Mouse (Mus musculus): ENCODE measurements around the gene 4930415O20Rik. TPM values are rescaled to one million over a fixed set of nuclear protein-coding genes. Genes with fewer than 3 reads are reported as not detected.
A peak's percentile ranks its signal among the peaks of the same experiment; 100 is the strongest.

Gene 4930415O20Rik
- polyA plus RNA-seq (2012; rRNA removed), result 0.34 TPM in 1 of 2 replicates, not detected in the other

DNA sequence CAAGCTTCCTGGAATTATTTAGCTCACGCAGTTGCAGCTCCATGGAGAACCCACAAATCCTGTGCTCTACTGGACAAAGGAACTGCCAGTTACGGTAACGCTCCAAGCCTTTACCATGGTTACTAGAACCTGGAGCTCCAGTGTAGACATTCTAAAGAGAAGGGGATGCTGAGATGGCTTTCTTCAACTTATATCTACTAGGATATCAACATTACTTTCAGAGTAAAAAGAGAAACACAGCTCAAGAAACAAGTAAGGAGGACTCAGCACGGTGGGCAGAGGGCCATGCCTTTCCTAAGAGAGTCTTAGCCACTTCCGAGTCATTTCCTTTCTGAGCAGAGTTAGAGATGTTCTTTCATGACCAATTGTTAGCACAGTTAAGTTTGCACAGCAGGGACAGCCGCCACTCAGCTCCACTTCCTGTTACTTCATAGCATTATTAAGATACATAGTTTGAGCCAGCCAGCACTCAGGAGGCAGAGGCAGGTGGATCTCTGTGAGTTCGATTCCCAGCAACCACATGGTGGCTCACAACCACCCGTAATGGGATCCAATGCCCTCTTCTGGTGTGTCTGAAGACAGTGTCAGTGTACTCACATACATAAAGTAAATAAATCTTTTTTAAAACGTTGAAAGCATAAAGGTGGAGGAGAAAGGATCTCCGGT lies at the start of gene 4930415O20Rik, which contains the start of gene Ccnt1:
TSS of gene 4930415O20Rik (plus strand) at position 132 of the 666 bp plus-strand sequence.
TSS of gene Ccnt1 (minus strand) at position 51 of the 666 bp plus-strand sequence.
- no peak for DNase-seq (ENCODE audit: extremely low spot score in 1 of 2, low spot score in 1 of 2)

GRCm38 (mm10) chr15:98521245-98521644 lies 49.6 kb upstream of the 4930415O20Rik start:
- DNase-seq (ENCODE audit: extremely low spot score in 1 of 2, low spot score in 1 of 2), result no peak

- DNase-seq (ENCODE audit: extremely low spot score in 1 of 2, low spot score in 1 of 2), result no peak
Observed at GRCm38 (mm10) chr15:98526057-98526456, 44.7 kb upstream of the 4930415O20Rik start.

- DNase-seq (ENCODE audit: extremely low spot score in 1 of 2, low spot score in 1 of 2), result no peak
Observed at GRCm38 (mm10) chr15:98527056-98527771, 43.6 kb upstream of the 4930415O20Rik start.

GRCm38 (mm10) chr15:98528066-98528563 lies 42.7 kb upstream of the 4930415O20Rik start:
- no peak for DNase-seq (ENCODE audit: extremely low spot score in 1 of 2, low spot score in 1 of 2)

- peak in 1 of 2 experiments; percentile 38 for DNase-seq (ENCODE audit: extremely low spot score in 1 of 2, low spot score in 1 of 2)
Observed at GRCm38 (mm10) chr15:98532281-98532680, 38.5 kb upstream of the 4930415O20Rik start.

DNA sequence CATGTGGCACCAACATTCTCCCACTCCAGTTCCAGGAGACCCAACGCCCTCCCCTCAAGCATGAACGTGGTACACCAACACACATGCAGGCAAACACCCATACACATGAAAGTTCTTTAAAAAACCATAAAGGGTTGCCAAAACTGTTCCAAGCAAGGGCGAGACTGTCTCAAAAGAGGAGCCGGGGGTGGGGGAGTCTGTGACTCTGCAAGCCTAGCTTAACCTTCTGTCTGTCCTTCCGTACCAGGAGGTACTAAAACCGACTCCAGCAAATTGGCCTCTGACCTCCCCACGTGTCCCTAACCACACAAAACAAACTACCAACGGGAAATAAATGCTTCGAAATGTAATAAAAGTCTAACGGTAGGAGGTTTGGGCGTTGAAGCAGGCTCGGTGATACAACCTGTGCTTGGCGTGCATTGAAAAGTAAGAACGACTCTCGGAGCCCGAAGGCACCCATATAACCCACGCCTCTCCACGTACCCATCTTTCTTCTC lies 37.7 kb upstream of the 4930415O20Rik start:
- DNase-seq (ENCODE audit: extremely low spot score in 1 of 2, low spot score in 1 of 2), result peak in 1 of 2 experiments; percentile 33

- peak; percentile 98 to 99 for DNase-seq (ENCODE audit: extremely low spot score in 1 of 2, low spot score in 1 of 2)
Observed at GRCm38 (mm10) chr15:98533881-98534627, 36.8 kb upstream of the 4930415O20Rik start, which contains the start of gene Kansl2. TSS of gene Kansl2 (minus strand) at chr15:98534264.

GRCm38 (mm10) chr15:98535921-98536320 lies 34.9 kb upstream of the 4930415O20Rik start:
- no peak for DNase-seq (ENCODE audit: extremely low spot score in 1 of 2, low spot score in 1 of 2)

DNA sequence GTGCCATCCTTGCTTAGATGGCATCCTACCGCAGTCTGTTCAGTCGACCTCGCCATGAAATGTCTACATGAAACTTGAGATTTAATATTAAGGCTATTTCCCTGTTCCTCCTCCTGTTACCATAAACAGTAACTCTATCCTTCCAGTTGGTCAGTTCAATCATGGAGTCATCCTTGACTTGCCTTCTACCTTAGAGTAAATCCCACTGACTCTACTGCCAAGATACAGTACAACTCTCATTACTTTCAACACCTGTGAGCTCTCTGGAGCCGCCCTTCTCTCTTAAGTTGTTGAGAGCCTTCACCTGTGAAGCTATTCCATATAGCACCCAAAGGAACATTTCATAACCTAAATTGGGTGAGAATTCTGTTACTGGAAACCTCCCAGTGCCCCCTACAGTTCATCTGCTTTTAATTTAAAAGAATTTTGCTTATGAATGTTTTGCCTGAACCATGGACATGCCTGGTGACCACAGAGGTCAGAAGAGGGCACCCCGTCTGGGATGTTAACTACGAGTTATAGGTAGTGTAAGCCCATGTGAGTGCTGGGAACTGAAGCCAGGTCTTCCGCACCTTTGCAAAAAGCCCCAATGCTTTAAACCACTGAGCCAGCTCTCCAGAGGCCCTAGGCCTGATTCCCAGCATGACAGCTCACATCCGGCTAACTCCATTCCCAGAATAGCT lies 33.8 kb upstream of the 4930415O20Rik start:
- no peak for DNase-seq (ENCODE audit: extremely low spot score in 1 of 2, low spot score in 1 of 2)

DNA sequence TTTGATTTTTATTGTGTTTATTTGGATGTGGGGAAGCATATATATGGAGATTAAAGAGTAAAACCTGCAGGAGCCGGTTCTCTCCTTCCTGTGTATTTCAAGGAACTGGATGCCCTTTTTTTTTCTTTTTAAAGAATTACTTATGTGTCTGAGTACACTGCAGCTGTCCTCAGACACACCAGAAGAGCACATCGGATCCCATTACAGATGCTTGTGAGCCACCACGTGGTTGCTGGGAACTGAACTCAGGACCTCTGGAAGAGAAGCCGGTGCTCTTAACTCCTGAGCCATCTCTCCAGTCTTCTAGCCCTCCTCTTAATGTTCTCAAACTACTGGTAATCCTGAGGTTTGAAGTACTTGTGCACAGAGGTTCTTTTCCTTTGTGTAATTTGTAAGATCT lies 32.9 kb upstream of the 4930415O20Rik start:
- no peak for DNase-seq (ENCODE audit: extremely low spot score in 1 of 2, low spot score in 1 of 2)

GRCm38 (mm10) chr15:98541064-98541463 lies 29.7 kb upstream of the 4930415O20Rik start:
- DNase-seq (ENCODE audit: extremely low spot score in 1 of 2, low spot score in 1 of 2), result no peak

DNA sequence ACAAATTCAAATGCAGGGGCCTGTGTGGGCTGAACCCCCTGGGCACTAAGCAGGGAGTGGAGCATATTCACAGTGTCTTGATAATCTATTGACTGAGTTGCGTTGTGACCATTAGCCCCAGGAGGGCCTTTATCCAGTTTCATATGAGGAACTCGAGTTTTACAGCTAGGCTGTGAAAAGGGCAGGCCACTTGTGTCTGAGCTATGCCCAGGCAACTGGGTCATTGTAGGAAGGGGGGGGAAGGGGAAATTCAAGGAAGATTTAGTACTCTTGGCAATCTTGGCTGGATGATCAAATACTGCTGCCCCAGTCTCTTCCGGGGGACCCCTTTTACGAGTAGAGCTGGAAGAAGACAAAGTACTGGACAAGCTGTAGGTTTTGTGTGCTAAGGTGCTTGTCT lies 27.5 kb upstream of the 4930415O20Rik start:
- no peak for DNase-seq (ENCODE audit: extremely low spot score in 1 of 2, low spot score in 1 of 2)

- DNase-seq (ENCODE audit: extremely low spot score in 1 of 2, low spot score in 1 of 2), result no peak
Observed at GRCm38 (mm10) chr15:98545151-98545550, 25.7 kb upstream of the 4930415O20Rik start.

DNA sequence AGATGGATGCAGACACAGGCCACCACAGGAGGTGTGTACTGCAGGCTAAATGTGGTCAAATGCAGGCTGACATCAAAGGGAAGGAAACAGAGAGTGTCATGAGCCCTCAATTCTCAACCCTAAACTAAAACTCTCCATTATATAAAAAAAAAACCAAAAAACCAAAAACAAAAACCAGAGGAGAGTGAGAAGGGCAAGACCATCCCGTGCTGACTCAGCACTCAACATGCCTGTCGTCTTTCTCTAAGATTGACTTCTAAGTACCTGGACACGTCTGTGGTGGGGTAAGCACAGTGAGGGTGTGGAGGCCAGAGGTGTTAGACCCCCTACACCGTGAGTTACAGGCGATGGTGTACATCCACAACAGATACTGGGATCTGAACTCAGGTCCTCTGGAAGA lies 24.0 kb upstream of the 4930415O20Rik start:
- DNase-seq (ENCODE audit: extremely low spot score in 1 of 2, low spot score in 1 of 2), result no peak

- DNase-seq (ENCODE audit: extremely low spot score in 1 of 2, low spot score in 1 of 2), result no peak
Observed at GRCm38 (mm10) chr15:98552758-98553157, 18.0 kb upstream of the 4930415O20Rik start.

DNA sequence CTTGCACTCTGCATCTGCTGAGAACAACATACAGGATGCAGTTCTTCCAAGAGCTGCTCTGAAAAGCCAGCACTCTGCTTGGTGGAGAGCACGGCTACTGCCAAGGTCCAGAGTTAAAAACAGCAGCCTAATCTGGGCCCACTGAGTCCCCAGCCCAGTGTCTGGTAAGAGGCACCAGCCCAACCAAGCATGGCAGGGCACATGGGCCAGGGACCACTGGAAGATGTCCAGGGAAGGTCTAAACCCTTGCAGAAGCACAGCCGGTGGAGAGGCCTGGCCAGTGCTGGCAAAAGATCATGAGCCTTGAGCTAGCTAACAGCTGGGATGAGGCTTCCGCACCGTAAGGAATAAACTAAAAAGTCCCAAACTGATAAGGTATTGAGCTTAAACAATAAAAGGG lies 14.9 kb upstream of the 4930415O20Rik start:
- DNase-seq (ENCODE audit: extremely low spot score in 1 of 2, low spot score in 1 of 2), result no peak

- DNase-seq (ENCODE audit: extremely low spot score in 1 of 2, low spot score in 1 of 2), result no peak
Observed at GRCm38 (mm10) chr15:98557186-98557585, 13.6 kb upstream of the 4930415O20Rik start.

DNA sequence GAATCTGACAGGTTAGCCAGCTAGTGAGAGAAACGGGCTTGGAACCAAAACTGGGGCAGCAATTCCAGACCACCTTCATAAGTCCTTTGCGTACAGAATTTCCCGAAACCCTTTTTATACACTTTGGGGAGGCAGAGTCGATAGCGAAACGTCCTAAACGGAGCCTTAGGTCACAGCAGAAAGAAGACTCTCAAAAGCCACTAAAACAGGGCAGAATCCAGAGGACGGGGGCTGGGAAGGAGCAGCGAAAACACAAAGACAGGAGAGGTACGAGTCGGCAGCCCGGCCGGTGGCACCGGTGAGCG lies 3.9 kb upstream of the 4930415O20Rik start:
- DNase-seq (ENCODE audit: extremely low spot score in 1 of 2, low spot score in 1 of 2), result no peak
